Mouse (Mus musculus) hindbrain, embryonic 12.5 days (tissue): ENCODE measurements around the gene Lrrc8d. TPM values are rescaled to one million over a fixed set of nuclear protein-coding genes. Genes with fewer than 3 reads are reported as not detected.

ENCODE experiments used
- ATAC-seq: fragments of 200-750 bp; cut with Nextera tagmentation; 2 replicates; pipeline ENCODE4 v1.8.0; 2017; ENCODE audit warnings: moderate TSS enrichment; ENCODE audit not compliant: low FRiP score
- H3K27ac ChIP-seq: fragments of 300-500 bp; sonication (generic); 2 replicates; pipeline ENCODE4 v1.5.1; 2016; ENCODE audit warnings: mild to moderate bottlenecking
- H3K27me3 ChIP-seq: fragments of 300-500 bp; sonication (generic); 2 replicates; pipeline ENCODE4 v1.6.1; 2016; ENCODE audit warnings: mild to moderate bottlenecking
- H3K36me3 ChIP-seq: fragments of 300-500 bp; sonication (generic); 2 replicates; pipeline ENCODE4 v1.6.1; 2016; ENCODE audit warnings: mild to moderate bottlenecking
- H3K4me1 ChIP-seq: fragments of 300-500 bp; sonication (generic); 2 replicates; pipeline ENCODE4 v1.6.1; 2016
- H3K4me2 ChIP-seq: fragments of 300-500 bp; sonication (generic); replicated peaks from 2 replicates; pipeline ENCODE4 v1.6.1; 2016; ENCODE audit warnings: mild to moderate bottlenecking
- H3K4me3 ChIP-seq: fragments of 300-500 bp; sonication (generic); 2 replicates; pipeline ENCODE4 v1.5.1; 2016; ENCODE audit warnings: mild to moderate bottlenecking
- H3K9ac ChIP-seq: fragments of 300-500 bp; sonication (generic); 2 replicates; pipeline ENCODE4 v1.6.1; 2016; ENCODE audit warnings: mild to moderate bottlenecking, moderate library complexity
- H3K9me3 ChIP-seq: fragments of 300-500 bp; sonication (generic); replicated peaks from 2 replicates; pipeline ENCODE4 v1.6.1; 2016; ENCODE audit warnings: mild to moderate bottlenecking
- WGBS: fragments of 180-500 bp; shearing (Covaris S2); methylation state at CpG from one replicate; pipeline ENCODE4 v1.1.7; 2016; 5-methylcytosine and 5-hydroxymethylcytosine counted together
- polyA plus RNA-seq: library from polyadenylated mRNA; unstranded; fragments of >200 nt; fragmentation: Nextera tagmentation; extraction: Ambion mirVana; gene quantifications from 2 replicates; pipeline ENCODE4 v1.2.1, GENCODE M21; 2016

The Lrrc8d gene
- polyA plus RNA-seq, 1 experiment from 2014 or later = 35.0 TPM

DNA sequence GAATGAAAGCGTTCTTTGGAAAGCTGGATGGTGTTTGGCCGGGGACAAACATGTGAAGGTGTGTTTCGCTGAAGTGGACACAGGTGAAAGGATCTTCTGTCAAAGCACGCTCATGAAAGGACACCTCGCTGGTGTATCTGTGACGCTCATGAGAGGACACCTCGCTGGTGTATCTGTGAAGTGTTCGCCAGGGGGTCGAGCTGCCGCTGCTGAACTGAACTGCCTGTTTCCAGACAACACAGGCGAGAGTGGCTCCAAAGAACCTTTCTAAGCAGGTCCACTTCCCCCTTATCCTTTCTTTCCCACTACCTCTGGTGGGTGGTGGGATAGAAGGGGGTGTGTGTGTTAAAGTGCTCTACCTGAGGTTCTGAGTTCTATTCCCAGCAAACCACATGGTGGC is 174.7 kb downstream of the Lrrc8d start:
- H3K27ac ChIP-seq = no peak overlapping the region
- no peak overlapping the region for H3K9ac ChIP-seq
- 94% methylated on average over 11 of the region's 11 CpGs for WGBS
- H3K36me3 ChIP-seq = 0 out of 2 replicates have a peak, but pooled peaks cover under 1% of the 10 kb centered on the region
- no peak overlapping the region for H3K4me2 ChIP-seq
- no peaks in the 10 kb centered on the region for H3K9me3 ChIP-seq
- H3K27me3 ChIP-seq = no peaks in the 10 kb centered on the region
- no peak overlapping the region for H3K4me3 ChIP-seq
- ATAC-seq = no peak
- H3K4me1 ChIP-seq = peaks cover 18% of the 10 kb centered on the region

GRCm38 (mm10) chr5:105876068-105876924 is 176.5 kb downstream of the Lrrc8d start, which contains the start of gene Zfp326:
TSS of gene Zfp326 (plus strand) at chr5:105876565.
- Histone ChIP-seq H3K9ac (peak within 1 kb of the TSS; percentile 100), H3K9me3 (no peaks in the 10 kb centered on the region), H3K4me2 (peak within 1 kb of the TSS; percentile 85), H3K27me3 (no peaks in the 10 kb centered on the region), H3K27ac (peak within 1 kb of the TSS; percentile 89), H3K4me1 (peaks cover 24% of the 10 kb centered on the region), H3K36me3 (0 out of 2 replicates have a peak, but pooled peaks cover 3% of the 10 kb centered on the region), H3K4me3 (peak within 1 kb of the TSS; percentile 98)
- WGBS = 1% methylated on average over 64 of the region's 83 CpGs
- peak; percentile 95 for ATAC-seq

- Histone ChIP-seq H3K36me3 (peaks cover 3% of the 10 kb centered on the region; the same call in 1 of the 2 replicates), H3K27ac (peak overlapping the region; percentile 89), H3K9me3 (no peaks in the 10 kb centered on the region), H3K4me3 (peak overlapping the region; percentile 98), H3K4me2 (peak overlapping the region; percentile 85), H3K9ac (peak overlapping the region; percentile 100), H3K4me1 (peaks cover 28% of the 10 kb centered on the region), H3K27me3 (no peaks in the 10 kb centered on the region)
- under 1% methylated on average over 46 of the region's 46 CpGs for WGBS
- peak; percentile 2; the same call in 1 of the 2 replicates for ATAC-seq
These were observed 177.4 kb downstream of the Lrrc8d start for GRCm38 (mm10) chr5:105876925-105877774.

Other genes starting within 250 kb of the Lrrc8d start
- gene Lrrc8c, start 180.6 kb upstream of the Lrrc8d start, polyA plus RNA-seq = 13.4 and 15.8 TPM in 2 replicates
- 64.7 and 65.6 TPM in 2 replicates for gene Zfp326, start 176.6 kb downstream of the Lrrc8d start, polyA plus RNA-seq